In genomic region chr6:37216342-37216763, GRCm38 (mm10) we compare ENCODE assay signal across 8 mouse cellular contexts.
DNase-seq lines count a peak whose midpoint lies in the region; ATAC-seq lines count a peak whose summit lies in the region.

No protein-coding gene starts in this region.

- H3K4me3 ChIP-seq in embryonic facial prominence, embryonic 11.5 days (ENCODE audit: low read depth, low read length) = no peak overlapping the region
- H3K4me3 ChIP-seq in embryonic facial prominence, embryonic 10.5 days = no peak overlapping the region
- H3K4me3 ChIP-seq in embryonic facial prominence, embryonic 13.5 days = no peak overlapping the region
- H3K4me3 ChIP-seq in heart, embryonic 15.5 days = no peak overlapping the region
- no peak overlapping the region for H3K4me3 ChIP-seq in stomach, embryonic 16.5 days (replicated peaks; ENCODE audit: low read length)

- 40% methylated on average over 4 of the region's 4 CpGs for WGBS in embryonic facial prominence, embryonic 11.5 days
- 45% methylated on average over 4 of the region's 4 CpGs for WGBS in embryonic facial prominence, embryonic 10.5 days
- 38% methylated on average over 4 of the region's 4 CpGs for WGBS in embryonic facial prominence, embryonic 13.5 days
- WGBS in heart, embryonic 15.5 days = 41% methylated on average over 4 of the region's 4 CpGs
- 35% methylated on average over 4 of the region's 4 CpGs for WGBS in stomach, embryonic 16.5 days

- no peaks in the 10 kb centered on the region for H3K9me3 ChIP-seq in embryonic facial prominence, embryonic 11.5 days (replicated peaks; ENCODE audit: control insufficient read depth, low read length)
- H3K9me3 ChIP-seq in embryonic facial prominence, embryonic 10.5 days = no peaks in the 10 kb centered on the region
- H3K9me3 ChIP-seq in embryonic facial prominence, embryonic 13.5 days = no peaks in the 10 kb centered on the region
- H3K9me3 ChIP-seq in heart, embryonic 15.5 days (replicated peaks) = no peaks in the 10 kb centered on the region
- H3K9me3 ChIP-seq in stomach, embryonic 16.5 days (replicated peaks; ENCODE audit: control insufficient read depth, low read length) = no peaks in the 10 kb centered on the region

- intact Hi-C loops in left cerebral cortex, postnatal 4 days (cut with DNase I) = no loop called here

- H3K27ac ChIP-seq in embryonic facial prominence, embryonic 11.5 days (replicated peaks; ENCODE audit: low read depth, low read length) = no peak overlapping the region
- H3K27ac ChIP-seq in embryonic facial prominence, embryonic 10.5 days (replicated peaks) = no peak overlapping the region
- peak overlapping the region; percentile 79 for H3K27ac ChIP-seq in embryonic facial prominence, embryonic 13.5 days
- H3K27ac ChIP-seq in heart, embryonic 15.5 days = peak overlapping the region; percentile 75
- peak overlapping the region; percentile 61; the same call in 1 of the 2 replicates for H3K27ac ChIP-seq in stomach, embryonic 16.5 days (ENCODE audit: low read length)

- H3K4me2 ChIP-seq in embryonic facial prominence, embryonic 11.5 days (ENCODE audit: low read depth, low read length) = no peak overlapping the region
- no peak overlapping the region; the same call in 1 of the 2 replicates for H3K4me2 ChIP-seq in embryonic facial prominence, embryonic 13.5 days
- no peak overlapping the region; the same call in 1 of the 2 replicates for H3K4me2 ChIP-seq in heart, embryonic 15.5 days
- H3K4me2 ChIP-seq in stomach, embryonic 16.5 days (ENCODE audit: low read depth, low read length) = no peak overlapping the region

- no peaks in the 10 kb centered on the region for H3K36me3 ChIP-seq in embryonic facial prominence, embryonic 11.5 days (replicated peaks; ENCODE audit: control insufficient read depth, insufficient read depth, low read depth, low read length)
- H3K36me3 ChIP-seq in embryonic facial prominence, embryonic 10.5 days (replicated peaks) = no peaks in the 10 kb centered on the region
- no peaks in the 10 kb centered on the region for H3K36me3 ChIP-seq in embryonic facial prominence, embryonic 13.5 days
- no peaks in the 10 kb centered on the region for H3K36me3 ChIP-seq in heart, embryonic 15.5 days
- no peaks in the 10 kb centered on the region for H3K36me3 ChIP-seq in stomach, embryonic 16.5 days (ENCODE audit: control insufficient read depth, insufficient read depth, low read length)

- peak; percentile 37 for DNase-seq in embryonic facial prominence, embryonic 11.5 days (ENCODE audit: low spot score)
- no peak for DNase-seq in embryonic facial prominence, embryonic 10.5 days (ENCODE audit: low spot score)
- DNase-seq in Muller cell, postnatal 12 days (ENCODE audit: inconsistent ontology term) = peak; percentile 83
- DNase-seq in left cerebral cortex, postnatal 4 days = peak; percentile 43

- no peaks in the 10 kb centered on the region for H3K4me1 ChIP-seq in embryonic facial prominence, embryonic 11.5 days (ENCODE audit: control insufficient read depth, insufficient read depth, low read length)
- peaks cover 50% of the 10 kb centered on the region for H3K4me1 ChIP-seq in embryonic facial prominence, embryonic 10.5 days
- H3K4me1 ChIP-seq in embryonic facial prominence, embryonic 13.5 days = peaks cover 52% of the 10 kb centered on the region
- H3K4me1 ChIP-seq in heart, embryonic 15.5 days (replicated peaks) = peaks cover 34% of the 10 kb centered on the region
- H3K4me1 ChIP-seq in stomach, embryonic 16.5 days (ENCODE audit: control insufficient read depth, insufficient read depth, low read length) = peaks cover 17% of the 10 kb centered on the region

- no peaks in the 10 kb centered on the region for H3K27me3 ChIP-seq in embryonic facial prominence, embryonic 11.5 days (ENCODE audit: control insufficient read depth, insufficient read depth, low read length)
- no peaks in the 10 kb centered on the region for H3K27me3 ChIP-seq in embryonic facial prominence, embryonic 10.5 days (replicated peaks; ENCODE audit: low read depth, poor library complexity, severe bottlenecking)
- no peaks in the 10 kb centered on the region for H3K27me3 ChIP-seq in embryonic facial prominence, embryonic 13.5 days
- H3K27me3 ChIP-seq in heart, embryonic 15.5 days = no peaks in the 10 kb centered on the region
- H3K27me3 ChIP-seq in stomach, embryonic 16.5 days (ENCODE audit: control insufficient read depth, insufficient read depth, low read length) = no peaks in the 10 kb centered on the region

- H3K9ac ChIP-seq in embryonic facial prominence, embryonic 11.5 days (replicated peaks; ENCODE audit: low read length) = no peak overlapping the region
- no peak overlapping the region for H3K9ac ChIP-seq in embryonic facial prominence, embryonic 13.5 days
- no peak overlapping the region for H3K9ac ChIP-seq in heart, embryonic 15.5 days
- no peak overlapping the region for H3K9ac ChIP-seq in stomach, embryonic 16.5 days (ENCODE audit: low read length)

- no peak for ATAC-seq in embryonic facial prominence, embryonic 11.5 days (replicated peaks; ENCODE audit: insufficient number of reproducible peaks, low FRiP score, low TSS enrichment, low read depth)
- ATAC-seq in embryonic facial prominence, embryonic 13.5 days (ENCODE audit: insufficient number of reproducible peaks, insufficient read depth, low FRiP score, low TSS enrichment, low read depth) = peak; percentile 65; the same call in 1 of the 2 replicates
- peak; percentile 57; the same call in 1 of the 2 replicates for ATAC-seq in heart, embryonic 15.5 days (replicated peaks; ENCODE audit: insufficient number of reproducible peaks, insufficient read depth, low FRiP score, low read depth)
- ATAC-seq in stomach, embryonic 16.5 days (ENCODE audit: insufficient read depth, low FRiP score) = peak; percentile 57; the same call in 1 of the 2 replicates
- ATAC-seq in megakaryocyte progenitor cell, adult 5-6 weeks (replicated peaks; ENCODE audit: poor library complexity) = no peak

Comparison
In these comparisons a context has a peak if more than half of its experiments do, and no peak if none do; other contexts are left out.
1. ATAC-seq: peak in embryonic facial prominence, embryonic 13.5 days (single experiment), heart, embryonic 15.5 days (single experiment) and stomach, embryonic 16.5 days (single experiment); none in embryonic facial prominence, embryonic 11.5 days (single experiment) and megakaryocyte progenitor cell, adult 5-6 weeks (single experiment).
2. H3K27ac ChIP-seq: peak in embryonic facial prominence, embryonic 13.5 days (single experiment), heart, embryonic 15.5 days (single experiment) and stomach, embryonic 16.5 days (single experiment); none in embryonic facial prominence, embryonic 11.5 days (single experiment) and embryonic facial prominence, embryonic 10.5 days (single experiment).